Mouse (Mus musculus): ENCODE measurements around the gene Gm44511.

Gm44511 gene

DNA sequence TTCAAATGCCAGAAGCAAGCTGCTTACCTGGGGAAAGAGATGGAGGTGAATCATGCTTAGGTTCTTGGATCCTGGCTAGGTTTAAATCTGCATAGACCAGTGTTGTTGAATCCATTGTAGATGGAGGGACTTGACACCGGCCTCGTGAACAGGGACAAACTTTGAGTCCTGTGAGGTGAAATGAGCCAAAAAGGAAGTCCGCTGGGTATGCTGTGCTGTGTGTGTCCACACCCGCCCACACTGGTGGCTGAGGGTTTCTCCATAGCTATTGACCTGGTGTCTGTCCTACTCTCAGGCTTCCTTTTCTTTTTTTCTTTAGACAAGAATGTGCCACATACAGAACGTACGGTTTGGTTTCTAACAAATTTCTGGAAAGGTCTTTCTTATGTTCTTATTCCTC is at the start of gene Gm44511, which contains the start of gene Klrb1b:
Gene Gm44511 (minus strand): TSS at position 184 of the 400 bp plus-strand sequence.
Gene Klrb1b (minus strand): TSS at position 200 of the 400 bp plus-strand sequence.
- no peak for DNase-seq (ENCODE audit: low spot score)

DNA sequence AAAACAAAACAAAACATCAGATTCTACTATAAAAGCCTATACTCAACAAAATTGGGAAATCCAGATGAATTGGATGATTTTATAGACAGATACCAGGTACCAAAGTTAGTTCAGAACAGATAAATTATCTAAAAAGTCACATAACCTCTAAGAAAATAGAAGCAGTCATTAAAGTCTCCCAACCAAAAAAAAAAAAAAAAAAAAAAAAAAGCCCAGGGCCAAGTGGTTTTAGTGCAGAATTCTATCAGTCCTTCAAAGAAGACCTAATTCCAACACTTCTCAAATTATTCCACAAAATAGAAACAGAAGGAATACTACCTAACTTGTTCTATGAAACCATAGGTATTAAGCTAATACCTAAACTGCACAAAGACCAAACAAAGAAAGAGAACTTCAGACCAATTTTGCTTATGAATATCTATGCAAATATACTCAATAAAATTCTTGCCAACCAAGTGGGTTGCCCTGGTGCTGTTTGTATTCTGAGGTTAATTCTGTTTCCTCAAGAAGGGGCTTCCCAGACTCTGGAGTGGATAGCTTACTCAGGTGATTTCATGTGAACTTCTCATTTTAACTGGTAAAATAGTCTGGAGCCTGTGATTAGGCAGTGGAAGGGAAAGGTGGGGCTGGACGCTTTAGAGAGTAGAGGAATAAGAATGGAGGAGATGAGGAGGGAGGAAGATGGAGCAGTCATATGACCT is 45.9 kb upstream of the Gm44511 start:
- DNase-seq (ENCODE audit: low spot score), result no peak

DNA sequence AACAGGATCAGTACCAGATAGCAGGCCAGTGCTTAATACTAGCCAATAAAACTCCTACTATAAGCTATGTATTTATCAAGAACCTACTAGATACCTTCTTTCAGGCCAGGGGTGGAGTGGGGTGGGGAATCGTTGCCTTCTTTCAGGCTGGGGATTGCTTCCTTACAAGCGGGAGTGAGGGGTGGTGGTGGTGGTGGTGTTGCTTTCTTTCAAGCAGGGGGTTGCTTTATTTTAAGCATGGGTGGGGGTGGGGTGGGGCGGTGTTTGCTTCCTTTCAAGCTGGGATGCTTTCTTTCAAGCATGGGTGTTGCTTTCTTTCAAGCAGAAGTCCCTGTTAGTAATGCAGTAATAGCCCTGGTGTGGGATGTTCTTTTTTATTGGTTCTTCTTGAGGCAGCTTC is 42.7 kb upstream of the Gm44511 start:
- DNase-seq (ENCODE audit: low spot score), result no peak

DNA sequence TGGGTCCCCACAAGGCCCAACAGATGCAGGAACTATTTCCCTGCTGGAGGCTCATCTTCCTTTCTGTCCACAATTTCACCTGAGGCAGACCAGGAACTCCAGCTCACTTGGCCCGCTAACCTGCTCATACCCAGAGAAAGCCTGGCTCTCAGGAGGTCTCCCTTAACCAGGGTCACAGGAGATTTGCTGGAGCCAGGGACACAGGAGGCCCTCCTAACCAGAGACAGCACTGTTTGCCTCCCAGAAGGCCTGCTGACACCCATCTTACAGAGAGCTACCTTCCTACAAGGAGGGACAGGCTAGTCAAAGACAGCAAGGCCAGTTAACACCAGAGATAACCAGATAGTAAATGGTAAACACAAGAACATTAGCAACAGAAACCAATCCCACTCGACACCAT is 31.9 kb upstream of the Gm44511 start:
- no peak for DNase-seq (ENCODE audit: low spot score)

DNA sequence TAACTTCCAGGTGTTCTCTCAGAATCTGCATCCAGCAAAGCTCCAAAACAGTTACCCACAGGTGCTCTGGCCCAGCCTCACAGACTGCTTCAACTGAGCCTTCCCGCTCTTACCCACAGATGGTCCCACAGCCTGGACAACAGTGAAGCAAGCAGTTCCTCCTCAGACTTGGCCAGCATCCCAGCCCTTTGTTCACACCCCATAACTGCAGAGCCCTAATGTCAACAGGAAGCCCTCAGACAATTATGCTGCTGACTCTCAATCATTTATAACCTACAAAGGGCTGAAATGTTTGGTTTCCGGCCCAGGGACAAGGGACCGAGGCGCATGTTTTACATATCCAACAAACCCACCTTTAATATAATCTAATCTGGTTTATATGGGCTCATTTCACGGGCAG is 30.1 kb upstream of the Gm44511 start:
- peak; percentile 52 for DNase-seq (ENCODE audit: low spot score)

DNA sequence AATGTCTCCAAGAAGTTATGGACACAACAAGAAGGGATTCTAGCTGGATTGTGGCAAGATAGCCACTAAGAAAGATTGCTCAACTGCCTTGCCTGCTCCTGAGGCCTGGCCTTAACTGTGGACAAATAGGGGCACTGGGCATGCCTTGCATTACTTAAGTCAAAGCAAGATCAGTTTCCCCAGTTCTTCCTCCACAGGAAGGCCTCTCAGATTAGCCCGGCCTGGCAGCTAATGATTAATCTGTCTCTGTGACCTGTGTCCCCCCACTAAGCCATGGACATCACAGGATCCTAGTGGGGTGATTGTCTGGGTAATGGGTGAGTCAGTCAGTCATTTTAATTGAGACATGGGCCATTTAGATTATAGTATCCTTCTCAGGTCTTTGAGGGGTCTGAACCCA is 29.4 kb upstream of the Gm44511 start:
- DNase-seq (ENCODE audit: low spot score), result no peak

DNA sequence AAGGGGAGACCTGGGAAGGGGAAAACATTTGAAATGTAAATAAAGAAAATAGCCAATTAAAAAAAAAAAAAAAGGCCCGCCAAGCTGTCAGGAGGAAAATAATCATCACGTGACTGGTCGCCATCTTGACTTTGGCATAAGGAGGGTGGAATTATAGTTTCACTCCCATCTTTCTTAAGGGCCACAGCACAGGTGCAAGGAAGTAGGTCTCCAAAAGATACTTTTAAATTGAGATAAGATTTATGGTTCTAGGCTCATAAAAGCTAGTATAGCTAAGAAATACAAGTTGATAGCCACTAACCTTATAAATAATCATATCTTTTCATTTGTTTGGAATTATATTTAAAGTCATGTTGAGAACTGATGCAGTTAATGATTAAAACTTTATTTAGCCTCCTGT is 28.8 kb upstream of the Gm44511 start:
- no peak for DNase-seq (ENCODE audit: low spot score)

DNA sequence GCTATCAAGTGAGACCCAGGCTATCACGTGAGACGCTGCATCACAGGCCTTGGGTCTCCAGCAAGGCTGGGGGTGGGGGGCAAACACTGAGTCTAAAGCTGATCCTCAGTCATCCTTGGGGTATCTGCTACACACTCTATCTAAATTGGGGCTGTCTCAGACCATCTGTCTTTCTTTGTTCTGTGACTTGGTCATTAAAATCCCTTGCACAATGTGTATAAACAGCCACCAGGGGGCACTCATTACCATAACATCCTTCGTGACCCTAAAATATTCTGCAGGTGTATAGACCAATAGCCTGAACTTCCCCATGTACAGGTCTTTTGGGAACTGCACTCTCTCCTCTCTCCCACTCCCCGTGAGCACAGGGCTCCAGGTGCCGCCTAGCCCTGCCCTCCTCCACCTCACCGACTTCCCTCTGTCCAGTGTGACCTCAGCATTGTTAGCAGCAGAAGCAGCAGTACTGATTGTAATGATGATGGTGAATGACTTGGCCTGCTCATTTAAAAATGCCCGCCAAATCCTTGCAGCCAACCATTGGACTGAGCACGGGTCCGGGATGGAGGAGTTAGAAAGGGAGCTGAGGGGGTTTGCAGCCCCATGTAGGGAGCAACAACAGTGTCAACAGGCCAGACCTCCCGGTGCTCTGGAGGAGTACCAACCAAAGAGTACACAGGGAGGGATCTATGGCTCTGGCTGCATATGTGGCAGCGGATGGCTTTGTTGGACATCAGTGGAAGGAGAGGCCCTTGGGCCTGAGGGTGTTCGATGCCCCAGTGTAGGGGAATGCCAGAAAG is 28.1 kb upstream of the Gm44511 start:
- DNase-seq (ENCODE audit: low spot score), result peak; percentile 79

DNA sequence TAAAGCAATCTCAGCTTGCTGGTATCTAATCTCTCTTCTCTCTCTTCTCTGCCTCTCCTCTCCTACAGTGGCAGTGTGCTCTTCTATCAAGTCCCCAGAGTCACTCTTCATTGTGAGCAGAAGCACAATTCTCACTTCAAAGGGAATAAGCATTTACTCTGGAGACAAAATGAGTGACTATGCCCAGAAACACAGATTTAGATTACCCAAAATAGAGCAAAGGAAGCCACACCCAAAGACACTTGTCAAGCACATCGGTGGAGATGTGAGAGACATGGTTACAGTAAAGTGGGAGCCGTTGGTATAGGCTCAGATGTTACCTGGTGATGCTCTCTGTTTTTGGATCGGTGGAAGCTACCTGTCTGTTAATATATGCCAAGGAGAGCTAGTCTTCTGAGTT is 26.7 kb upstream of the Gm44511 start:
- DNase-seq (ENCODE audit: low spot score), result no peak

DNA sequence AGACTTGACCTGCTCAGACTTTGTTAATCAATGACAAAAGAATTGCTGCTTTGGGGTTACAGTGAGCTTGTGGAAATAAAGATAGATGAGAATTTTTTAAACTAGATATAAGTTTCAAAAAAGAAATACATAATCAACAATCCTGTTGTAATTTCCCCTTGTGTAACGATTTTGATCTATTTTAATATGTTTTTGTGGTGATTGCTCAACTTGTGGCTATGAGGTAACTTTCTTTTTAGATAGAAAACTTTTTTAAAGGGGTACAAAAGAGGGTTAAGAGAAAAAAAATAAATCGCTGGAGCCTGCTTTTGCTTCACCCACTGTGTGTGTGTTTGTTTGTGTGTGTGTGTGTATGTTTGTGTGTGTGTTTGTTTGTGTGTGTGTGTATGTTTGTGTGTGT is 25.0 kb upstream of the Gm44511 start:
- no peak for DNase-seq (ENCODE audit: low spot score)

DNA sequence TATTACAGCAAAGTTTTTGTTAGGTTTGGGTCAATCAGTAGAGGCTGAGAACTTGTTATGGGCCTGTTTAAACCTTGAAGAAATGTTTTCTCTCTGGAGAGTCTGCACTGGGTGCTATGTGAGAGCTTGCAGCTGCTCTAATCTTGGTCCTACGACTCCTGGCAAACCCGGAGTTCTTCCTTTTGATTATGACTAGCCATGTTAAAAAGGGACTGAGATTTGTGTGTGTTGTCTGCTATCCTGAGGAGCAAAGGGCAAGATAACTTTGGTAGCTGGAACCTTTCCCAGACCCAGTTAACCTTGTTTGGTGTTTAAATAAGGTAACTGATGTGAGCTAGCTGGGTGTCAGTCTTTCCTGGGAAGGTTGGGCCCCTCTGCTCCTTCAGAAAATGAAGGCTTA is 24.6 kb upstream of the Gm44511 start:
- DNase-seq (ENCODE audit: low spot score), result no peak

DNA sequence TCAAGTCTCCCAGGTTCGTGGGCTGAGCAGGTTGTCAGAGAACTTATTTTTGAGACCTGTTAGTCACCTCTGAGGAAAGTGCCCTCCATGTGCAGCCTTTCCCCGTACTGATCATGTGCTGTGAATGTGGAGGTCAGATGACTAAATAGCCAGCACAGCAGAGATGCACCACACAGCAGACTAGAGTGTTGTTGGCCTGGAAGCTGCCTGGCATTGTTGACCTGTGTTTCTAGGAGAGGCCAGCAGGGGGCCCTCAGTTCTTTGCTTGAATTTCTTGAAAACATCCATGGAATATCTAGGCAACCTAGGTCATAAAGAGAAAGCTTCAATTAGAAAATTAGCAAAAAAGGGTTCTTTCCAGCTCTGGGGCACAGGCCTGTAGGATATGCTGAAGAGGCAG is 23.8 kb upstream of the Gm44511 start:
- peak; percentile 62 for DNase-seq (ENCODE audit: low spot score)

DNA sequence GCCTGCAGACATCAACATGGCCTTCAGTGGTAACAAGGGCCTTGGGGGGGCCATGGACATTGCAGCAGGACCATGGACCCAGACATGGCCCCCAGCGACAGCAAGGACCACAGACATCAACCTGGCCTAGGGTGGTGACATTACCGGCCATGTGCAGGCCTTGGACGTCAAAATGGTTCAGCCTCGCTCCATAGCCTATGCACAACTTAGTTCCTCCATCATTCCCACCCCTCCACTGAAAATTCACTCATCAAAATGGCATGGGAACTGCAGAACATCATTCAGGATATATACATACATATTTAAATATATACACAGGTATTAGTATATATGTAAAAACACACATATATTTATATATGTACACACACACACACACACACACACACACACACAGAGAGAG is 21.3 kb upstream of the Gm44511 start:
- DNase-seq (ENCODE audit: low spot score), result no peak

DNA sequence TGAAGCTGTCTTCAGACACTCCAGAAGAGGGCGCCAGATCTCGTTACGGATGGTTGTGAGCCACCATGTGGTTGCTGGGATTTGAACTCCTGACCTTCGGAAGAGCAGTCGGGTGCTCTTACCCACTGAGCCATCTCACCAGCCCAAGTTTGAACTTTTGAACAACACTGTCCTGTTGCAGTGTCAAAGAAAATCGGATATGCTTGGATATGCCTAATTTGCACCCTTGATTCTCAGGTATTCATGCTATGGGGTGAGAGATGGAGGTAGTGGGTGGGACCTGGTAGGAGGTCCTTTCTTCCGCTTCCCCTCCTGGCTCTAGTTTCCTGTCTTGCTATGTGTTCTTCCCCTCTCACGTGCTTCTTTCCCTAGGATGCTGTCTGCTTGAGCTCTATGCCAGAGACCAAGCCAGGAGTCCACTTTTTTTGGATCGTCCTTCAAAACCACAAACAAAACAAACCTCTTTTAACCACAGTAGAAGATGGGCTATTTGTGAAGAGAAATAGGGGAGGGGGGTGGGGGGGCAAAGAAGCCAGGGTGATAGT is 20.0 kb upstream of the Gm44511 start:
- no peak for DNase-seq (ENCODE audit: low spot score)

DNA sequence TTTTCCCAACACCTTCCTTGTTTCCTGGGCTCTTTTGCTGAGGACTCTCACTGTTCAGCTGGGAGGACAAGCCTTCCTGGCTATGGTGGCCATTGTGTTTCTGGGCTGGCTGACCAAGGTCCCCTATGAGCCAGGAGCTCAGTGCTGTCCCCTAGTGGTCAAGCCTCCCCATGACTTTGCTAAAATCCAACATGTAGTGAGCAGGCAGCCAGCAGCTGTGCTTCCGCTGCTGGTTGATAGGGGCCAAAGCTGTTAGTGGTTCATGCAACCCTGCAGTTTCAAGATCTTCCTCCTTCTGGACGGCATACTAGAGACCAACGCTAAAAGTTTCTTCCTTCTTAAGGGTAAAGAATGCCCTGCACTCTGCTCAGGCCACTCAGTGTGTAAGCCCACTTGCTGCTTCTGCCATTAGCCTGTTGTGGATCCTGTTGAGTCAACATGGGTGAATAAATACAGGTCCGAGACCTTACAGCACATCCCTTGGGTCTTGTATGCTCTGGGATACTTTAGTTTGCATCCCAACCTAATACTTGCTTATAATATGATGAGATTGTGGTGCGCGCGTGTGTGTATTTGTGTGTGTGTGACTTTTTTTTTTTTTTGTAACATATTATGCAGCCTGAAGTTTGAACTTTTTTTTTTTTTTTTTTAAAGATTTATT is 19.3 kb upstream of the Gm44511 start:
- DNase-seq (ENCODE audit: low spot score), result peak; percentile 92

DNA sequence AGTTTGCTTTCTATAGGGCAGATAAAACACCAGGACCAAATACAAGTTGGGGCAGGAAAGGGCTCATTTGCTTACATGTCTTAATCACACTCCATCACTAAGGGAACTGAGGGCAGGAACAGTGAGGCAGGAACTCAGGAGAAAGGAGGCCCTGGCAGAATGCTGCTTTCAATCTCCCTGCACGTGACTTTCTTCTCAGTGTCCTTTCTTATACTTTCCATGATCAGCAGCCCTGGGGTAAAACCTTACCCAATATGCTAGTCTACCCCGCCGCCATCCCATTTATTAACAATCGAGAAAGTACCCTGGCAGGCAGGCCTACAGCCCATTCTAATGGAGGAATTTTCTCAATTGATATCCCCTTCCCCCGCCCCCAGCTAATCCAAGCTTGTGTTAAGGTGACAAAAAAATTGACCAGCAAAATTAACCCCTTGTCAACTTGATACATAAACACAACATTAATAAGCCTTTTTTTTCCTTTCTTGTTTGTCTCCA is 18.5 kb upstream of the Gm44511 start:
- DNase-seq (ENCODE audit: low spot score), result no peak

DNA sequence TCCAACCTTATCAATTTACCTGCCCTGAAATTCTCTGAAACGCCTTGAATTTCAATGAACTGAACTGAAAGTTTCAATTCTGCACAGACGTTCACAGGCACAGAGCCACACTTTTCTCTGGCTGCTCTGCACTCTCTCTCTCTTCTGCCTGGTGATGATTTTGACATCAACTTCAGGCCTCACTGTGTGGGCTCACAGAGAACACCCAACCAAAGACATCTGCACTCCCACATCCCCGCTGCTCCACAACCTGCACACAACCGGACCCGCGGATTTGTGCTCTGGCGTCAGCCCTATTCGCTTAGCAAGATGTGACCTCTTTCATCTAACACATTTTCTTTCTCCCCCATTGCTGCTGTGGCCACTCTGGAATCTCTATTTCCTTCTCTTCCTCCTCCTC is 18.0 kb upstream of the Gm44511 start:
- DNase-seq (ENCODE audit: low spot score), result peak; percentile 58

DNA sequence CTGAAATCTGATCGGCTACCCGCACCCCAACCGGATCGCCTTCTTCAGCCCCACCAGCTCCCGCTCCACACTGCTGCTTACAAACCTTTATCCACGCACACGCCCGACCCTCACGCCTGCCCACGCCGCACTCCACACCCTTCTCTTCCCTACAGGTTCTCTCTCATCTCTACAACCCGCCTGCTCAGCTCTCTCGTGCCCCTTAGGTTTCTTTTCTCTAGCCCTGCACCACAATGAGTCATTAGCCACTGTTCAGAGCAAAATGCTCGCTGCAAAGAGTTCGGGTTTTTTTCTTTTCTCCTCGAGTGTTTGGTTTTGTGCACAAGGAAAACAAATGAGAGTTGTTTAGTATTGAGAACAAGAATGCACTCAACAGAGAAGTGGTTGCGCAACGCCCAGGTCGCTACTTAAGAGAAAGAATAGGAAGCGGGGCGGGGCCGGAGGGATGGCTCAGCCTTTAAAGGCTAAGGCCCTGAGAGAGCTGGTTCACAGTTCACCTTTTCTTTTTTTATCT is 17.4 kb upstream of the Gm44511 start:
- DNase-seq (ENCODE audit: low spot score), result peak; percentile 75

DNA sequence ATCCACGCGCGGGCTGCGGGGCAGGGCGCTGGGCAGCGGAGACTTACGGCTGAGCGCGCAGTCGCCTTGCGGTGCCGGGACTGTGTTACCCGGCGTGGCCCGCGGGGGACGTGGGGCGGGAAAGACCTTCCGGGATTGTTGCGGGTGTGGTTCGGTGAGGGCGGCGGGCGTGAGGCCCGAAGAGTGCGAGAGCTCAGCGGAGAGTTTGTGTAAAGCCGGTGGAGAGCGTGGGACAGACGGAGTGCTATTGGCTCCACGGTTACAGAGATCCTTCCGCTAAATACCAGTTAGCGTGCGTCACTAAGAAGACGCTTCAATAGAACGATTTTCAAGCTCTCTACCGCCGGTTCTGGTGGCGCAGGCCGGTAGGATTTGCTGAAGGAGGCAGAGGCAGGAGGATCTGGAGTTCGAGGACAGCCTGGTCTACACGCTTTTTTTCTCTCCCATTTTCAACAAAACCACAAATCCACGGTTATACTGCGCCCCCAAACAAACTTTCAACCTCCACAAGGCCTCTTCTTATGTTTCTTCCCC is 16.9 kb upstream of the Gm44511 start:
- peak; percentile 88 for DNase-seq (ENCODE audit: low spot score)

DNA sequence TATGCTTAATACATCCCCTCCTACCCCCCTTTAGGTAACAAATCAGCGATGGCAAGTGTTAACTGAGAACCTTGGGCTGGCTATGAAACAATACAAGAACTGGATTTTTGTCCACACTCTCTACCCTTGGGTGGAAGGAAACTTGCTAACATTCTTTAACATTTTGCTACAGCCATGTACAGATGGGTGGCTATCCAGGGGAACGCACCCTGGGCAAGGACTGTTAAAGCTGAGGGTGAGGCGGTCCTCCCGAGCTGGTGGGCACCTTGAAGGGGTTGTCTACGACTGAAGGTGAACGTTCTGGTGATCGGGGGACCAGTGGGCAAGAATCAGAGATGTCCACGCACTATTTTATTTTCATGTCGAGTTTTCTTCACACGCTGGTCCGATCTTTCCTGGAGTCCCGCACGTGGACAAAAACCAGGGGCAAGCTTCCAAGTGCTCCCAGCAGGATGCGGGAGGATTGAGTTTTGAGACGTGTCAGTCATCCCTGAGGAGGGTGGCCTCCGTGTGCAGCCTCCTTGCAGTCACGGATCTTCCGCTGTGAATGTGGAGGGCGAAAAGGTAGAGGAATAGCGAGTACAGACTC is 16.3 kb upstream of the Gm44511 start:
- DNase-seq (ENCODE audit: low spot score), result no peak

DNA sequence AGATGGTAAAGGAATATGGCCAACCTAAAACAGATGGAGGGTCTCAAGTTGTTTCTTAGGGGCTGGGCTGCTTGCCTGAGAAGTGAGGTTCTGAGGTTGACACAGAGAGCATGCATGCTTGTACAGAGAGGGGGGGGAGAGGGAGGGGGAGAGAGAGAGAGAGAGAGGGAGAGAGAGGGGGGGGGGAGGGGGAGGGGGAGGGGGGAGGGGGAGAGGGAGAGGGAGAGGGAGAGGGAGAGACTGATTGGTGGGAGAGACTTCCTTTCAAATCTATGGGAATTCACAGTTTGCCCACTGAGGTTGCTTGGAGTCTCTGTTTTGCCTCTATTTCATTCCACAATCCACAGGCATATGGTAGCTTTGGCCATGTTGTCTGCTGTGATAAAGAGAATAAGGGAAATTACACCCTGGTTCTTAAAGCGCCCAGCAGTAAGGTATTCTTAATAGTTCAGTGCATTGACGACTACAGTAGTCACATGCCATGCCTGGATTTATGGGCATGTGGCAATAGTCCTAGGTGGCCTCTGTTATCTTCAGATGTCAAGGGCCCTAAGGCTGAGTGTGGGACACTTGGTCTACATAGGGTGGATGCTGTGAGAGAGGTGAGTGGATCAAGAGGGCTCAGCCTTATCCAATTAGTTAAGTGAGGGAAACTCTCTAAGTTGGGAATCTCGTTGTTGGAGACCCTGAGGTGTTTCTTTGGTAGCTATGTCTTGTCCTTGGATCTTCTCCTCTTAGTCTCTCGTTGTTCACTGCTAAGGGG is 15.4 kb upstream of the Gm44511 start:
- DNase-seq (ENCODE audit: low spot score), result no peak

Data from testis, postnatal 10 days (tissue).